Mouse (Mus musculus): ENCODE results near the gene Milr1. TPM values are rescaled to one million over a fixed set of nuclear protein-coding genes. Genes with fewer than 3 reads are reported as not detected.
"Not testable (repeated sequence)": the region's sequence is repeated elsewhere in the genome, so short reads cannot be mapped to it uniquely, and the experiment has no call there.

The Milr1 gene
- polyA plus RNA-seq, 1 experiment from 2014 or later: 0.89 TPM

DNA sequence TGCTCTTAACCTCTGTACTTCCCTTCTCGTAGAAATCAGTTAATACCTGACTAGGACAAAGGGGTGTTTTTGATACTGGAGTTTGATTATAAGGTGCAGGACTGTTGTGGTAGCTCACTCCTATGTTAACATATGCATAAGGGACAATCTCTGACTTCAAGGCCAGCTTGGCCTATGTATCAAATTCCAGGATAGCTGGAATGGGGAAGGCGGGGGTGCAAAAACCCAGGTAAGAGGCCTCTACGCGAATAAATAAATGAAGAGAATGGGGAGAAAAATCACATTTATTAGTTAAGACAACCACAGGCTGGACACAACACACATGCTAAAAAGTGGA, 29.0 kb downstream of the Milr1 start:
- Histone ChIP-seq H3K27ac (0 out of 2 replicates have a peak overlapping the region, but pooled peaks have one; percentile 86), H3K27me3 (replicated peaks) (no peaks in the 10 kb centered on the region), H3K4me1 (0 out of 2 replicates have a peak, but pooled peaks cover 2% of the 10 kb centered on the region), H3K9me3 (no peaks in the 10 kb centered on the region), H3K9ac (no peak overlapping the region), H3K4me3 (no peak overlapping the region), H3K4me2 (replicated peaks) (peak overlapping the region; percentile 86), H3K36me3 (peaks cover 51% of the 10 kb centered on the region)
- no peak for ATAC-seq (ENCODE audit: low FRiP score, low read depth)
- WGBS: 74% methylated on average over 4 of the region's 4 CpGs

DNA sequence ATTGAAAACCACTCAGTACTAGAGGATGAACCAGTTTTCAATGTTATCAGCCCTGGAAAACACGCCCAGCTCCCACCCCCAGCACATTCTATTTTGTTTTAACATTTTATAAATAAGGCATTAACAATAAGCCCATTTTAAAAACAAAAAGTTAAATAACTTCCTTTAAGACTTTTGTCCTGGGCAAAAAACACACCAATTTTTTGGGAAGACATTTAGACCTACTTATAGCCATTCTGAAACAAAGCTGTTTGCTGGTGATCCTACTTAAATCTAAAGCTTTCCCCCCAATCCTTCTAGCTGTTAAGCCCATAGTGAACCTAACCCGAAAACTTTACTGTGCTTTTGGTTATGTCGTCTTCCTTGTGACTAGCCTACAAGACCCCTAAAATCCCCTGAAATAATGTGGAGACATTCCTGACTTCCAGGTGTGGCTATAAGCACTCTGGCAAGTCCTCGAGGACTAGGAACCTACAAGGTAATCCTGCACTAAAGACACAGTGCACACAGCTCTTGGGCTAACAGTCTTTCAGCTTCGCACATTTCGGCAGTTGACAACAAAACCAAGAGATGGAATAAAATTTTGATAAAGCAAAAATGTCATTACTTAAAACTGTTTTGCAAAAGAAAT, 29.7 kb downstream of the Milr1 start:
- no peak overlapping the region for H3K27ac ChIP-seq
- no peak overlapping the region for H3K4me3 ChIP-seq
- H3K9ac ChIP-seq: no peak overlapping the region
- H3K9me3 ChIP-seq: no peaks in the 10 kb centered on the region
- no peak for ATAC-seq (ENCODE audit: low FRiP score, low read depth)
- peaks cover 6% of the 10 kb centered on the region for H3K4me1 ChIP-seq
- WGBS: 79% methylated on average over 6 of the region's 6 CpGs
- no peak overlapping the region for H3K4me2 ChIP-seq (replicated peaks)
- H3K27me3 ChIP-seq (replicated peaks): no peaks in the 10 kb centered on the region
- H3K36me3 ChIP-seq: peaks cover 51% of the 10 kb centered on the region

DNA sequence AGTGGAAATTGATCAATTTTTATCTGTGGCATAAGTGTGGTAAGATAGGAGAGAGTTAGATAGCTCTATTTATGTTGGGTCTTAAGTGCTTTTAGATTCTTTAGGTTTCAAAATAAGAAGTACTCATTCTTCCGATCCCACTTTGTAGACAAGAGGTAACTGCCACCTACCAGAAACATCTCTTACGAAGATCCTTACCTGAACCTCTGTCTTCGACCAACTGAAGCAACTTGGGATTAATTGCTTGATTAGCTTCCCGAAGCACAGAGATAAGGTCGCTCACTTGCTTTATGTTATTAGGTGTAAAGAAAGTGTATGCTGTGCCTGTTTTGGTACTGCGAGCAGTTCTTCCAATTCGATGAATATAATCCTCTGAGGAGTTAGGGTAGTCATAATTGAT, 31.2 kb downstream of the Milr1 start:
- Histone ChIP-seq H3K36me3 (peaks cover 56% of the 10 kb centered on the region), H3K4me1 (peaks cover 13% of the 10 kb centered on the region)
- H3K4me2 ChIP-seq (replicated peaks); H3K9me3 ChIP-seq; H3K4me3 ChIP-seq; H3K9ac ChIP-seq; H3K27ac ChIP-seq; ATAC-seq (ENCODE audit: low FRiP score, low read depth); H3K27me3 ChIP-seq (replicated peaks): not testable (repeated sequence)
- WGBS: 90% methylated on average over 7 of the region's 7 CpGs

DNA sequence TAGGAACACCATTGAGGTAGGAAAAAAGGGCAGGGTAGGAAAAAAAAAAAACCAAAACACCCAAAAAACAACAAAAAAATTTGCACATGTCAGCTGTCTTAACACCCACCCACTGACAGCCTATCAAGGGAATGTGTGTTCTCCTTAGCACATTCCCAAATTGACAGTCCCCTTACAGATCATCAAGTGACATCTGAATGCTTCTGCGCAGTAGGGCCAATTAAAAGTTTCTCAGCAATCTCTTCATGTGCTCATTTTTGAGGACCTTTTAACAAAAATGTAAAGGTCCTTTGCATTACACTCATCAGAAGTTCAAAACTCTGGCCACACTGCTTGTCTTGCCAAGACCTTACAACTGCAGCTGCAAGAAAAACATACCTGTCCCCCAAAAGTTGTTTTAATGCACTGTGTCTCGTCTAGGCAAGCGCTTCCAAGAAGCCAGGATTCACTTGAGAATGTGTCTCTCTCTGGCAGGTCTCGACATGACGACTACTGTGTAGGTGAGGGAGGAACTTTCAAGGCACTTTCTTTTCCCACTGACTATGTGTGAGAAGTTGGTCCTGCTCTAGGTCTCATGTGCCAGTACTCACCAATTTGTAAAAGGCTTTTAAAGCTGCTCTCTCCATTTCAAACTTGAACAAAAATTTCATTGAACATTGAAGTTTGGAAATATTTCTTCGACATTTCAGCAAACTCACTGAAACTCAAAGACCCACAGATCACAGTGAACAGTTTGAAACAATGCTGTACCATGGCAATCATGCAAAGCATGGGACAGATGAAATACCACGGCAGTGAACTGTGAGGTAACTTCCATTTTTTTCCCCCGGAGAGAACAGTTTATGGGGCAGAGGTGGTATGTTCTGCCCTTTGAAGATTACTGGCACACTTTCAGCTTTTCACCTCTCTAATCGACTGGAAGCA, 32.1 kb downstream of the Milr1 start:
- 87% methylated on average over 9 of the region's 9 CpGs for WGBS
- Histone ChIP-seq H3K27ac (no peak overlapping the region), H3K4me3 (no peak overlapping the region), H3K9me3 (no peaks in the 10 kb centered on the region), H3K27me3 (replicated peaks) (no peaks in the 10 kb centered on the region), H3K4me1 (peaks cover 13% of the 10 kb centered on the region), H3K4me2 (replicated peaks) (no peak overlapping the region), H3K9ac (no peak overlapping the region), H3K36me3 (peaks cover 56% of the 10 kb centered on the region)
- ATAC-seq (ENCODE audit: low FRiP score, low read depth): no peak

DNA sequence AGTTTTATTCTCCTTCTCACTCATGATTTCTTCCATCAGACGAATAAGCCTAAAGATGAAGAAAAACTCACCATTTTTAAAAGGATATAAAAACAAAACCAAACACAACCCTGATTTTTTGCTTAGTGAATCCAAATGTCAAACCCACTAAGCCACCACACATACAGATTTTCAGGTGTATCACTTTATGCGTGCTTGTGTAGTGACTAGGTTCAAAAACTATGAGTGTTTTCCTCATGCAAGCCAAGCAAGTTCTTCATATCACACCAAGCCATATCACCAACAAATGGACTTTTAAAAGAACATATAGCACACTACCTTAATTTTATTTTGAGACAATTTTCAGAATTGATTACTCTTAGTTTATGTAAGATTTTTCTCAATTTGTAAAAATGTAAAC, 33.5 kb downstream of the Milr1 start:
- Histone ChIP-seq H3K9me3 (no peaks in the 10 kb centered on the region), H3K9ac (no peak overlapping the region), H3K36me3 (peaks cover 56% of the 10 kb centered on the region), H3K4me2 (replicated peaks) (no peak overlapping the region), H3K27me3 (replicated peaks) (no peaks in the 10 kb centered on the region), H3K4me1 (peaks cover 13% of the 10 kb centered on the region), H3K4me3 (no peak overlapping the region), H3K27ac (no peak overlapping the region)
- 93% methylated on average over 2 of the region's 2 CpGs for WGBS
- ATAC-seq (ENCODE audit: low FRiP score, low read depth): no peak

DNA sequence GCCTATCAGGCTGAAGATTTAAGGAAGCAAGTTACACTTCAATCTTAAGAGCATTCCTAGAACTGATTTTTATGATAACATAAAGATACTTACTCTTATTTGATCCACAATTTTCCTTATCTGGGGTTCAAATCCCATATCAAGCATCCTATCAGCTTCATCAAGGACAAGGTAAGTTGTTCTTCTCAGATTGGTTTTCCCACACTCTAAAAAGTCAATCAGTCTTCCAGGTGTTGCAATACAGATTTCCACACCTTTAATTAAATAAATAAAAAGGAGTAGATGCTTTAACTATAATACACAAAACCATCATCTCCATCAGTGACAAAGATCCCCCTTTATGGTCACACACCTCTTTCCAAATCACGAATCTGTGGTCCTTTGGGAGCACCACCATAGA, 34.0 kb downstream of the Milr1 start:
- H3K27ac ChIP-seq: no peak overlapping the region
- peaks cover 54% of the 10 kb centered on the region for H3K36me3 ChIP-seq
- ATAC-seq (ENCODE audit: low FRiP score, low read depth): no peak
- H3K4me2 ChIP-seq (replicated peaks): no peak overlapping the region
- no peak overlapping the region for H3K9ac ChIP-seq
- peaks cover 13% of the 10 kb centered on the region for H3K4me1 ChIP-seq
- H3K9me3 ChIP-seq: no peaks in the 10 kb centered on the region
- no peaks in the 10 kb centered on the region for H3K27me3 ChIP-seq (replicated peaks)
- no peak overlapping the region for H3K4me3 ChIP-seq
- 90% methylated on average over 1 of the region's 1 CpGs for WGBS

DNA sequence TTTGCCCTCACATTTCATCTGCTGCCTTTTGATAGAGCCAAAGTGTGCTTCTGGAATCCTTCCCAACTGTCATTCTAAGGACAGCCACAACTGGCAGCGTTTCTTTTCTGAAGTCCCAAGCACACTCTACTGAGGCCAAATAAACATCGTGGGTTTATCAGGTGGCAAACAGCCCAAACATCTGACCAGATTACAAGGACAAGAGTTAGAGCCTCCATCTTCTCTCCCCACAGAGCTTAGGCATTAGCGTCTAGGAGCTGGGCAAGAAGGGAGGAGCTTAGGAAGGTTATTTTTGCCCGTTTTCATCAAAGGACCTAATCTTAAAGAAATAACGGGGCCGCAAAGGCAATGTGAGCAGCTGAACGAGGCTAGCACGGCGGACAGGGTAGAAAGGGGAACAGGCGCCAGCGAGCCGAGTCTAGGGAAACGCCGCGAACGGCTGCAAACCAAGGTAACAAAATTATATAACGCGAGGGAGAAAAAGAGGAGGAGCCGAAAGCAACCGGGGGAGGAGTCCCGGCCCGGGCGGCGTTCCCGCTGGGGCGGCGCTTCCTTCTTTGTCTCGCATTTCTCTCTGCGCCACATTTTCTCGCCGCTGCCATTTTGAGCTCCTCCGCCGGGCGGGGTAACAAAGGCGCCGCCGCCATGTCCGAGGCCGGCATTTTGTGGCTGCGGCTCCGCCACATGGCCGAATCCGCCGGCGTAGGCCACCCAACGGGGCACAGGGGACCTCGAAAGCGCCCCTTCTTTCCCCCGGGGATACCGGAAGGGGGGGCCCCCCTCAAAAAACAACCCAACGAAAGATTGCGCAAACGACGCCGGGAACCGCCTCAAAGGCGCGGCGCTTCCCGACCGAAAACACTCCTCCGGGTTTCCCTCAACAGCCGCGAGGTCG, 36.4 kb downstream of the Milr1 start:
- under 1% methylated on average over 65 of the region's 65 CpGs for WGBS
- no peaks in the 10 kb centered on the region for H3K27me3 ChIP-seq (replicated peaks)
- H3K27ac ChIP-seq: peak overlapping the region; percentile 97
- peaks cover 42% of the 10 kb centered on the region for H3K36me3 ChIP-seq
- peaks cover 13% of the 10 kb centered on the region for H3K4me1 ChIP-seq
- H3K4me2 ChIP-seq (replicated peaks): peak overlapping the region; percentile 84
- H3K9me3 ChIP-seq: no peaks in the 10 kb centered on the region
- peak overlapping the region; percentile 91 for H3K4me3 ChIP-seq
- 0 out of 2 replicates have a peak, but pooled peaks have one; percentile 5 for ATAC-seq (ENCODE audit: low FRiP score, low read depth)
- peak overlapping the region; percentile 99 for H3K9ac ChIP-seq

DNA sequence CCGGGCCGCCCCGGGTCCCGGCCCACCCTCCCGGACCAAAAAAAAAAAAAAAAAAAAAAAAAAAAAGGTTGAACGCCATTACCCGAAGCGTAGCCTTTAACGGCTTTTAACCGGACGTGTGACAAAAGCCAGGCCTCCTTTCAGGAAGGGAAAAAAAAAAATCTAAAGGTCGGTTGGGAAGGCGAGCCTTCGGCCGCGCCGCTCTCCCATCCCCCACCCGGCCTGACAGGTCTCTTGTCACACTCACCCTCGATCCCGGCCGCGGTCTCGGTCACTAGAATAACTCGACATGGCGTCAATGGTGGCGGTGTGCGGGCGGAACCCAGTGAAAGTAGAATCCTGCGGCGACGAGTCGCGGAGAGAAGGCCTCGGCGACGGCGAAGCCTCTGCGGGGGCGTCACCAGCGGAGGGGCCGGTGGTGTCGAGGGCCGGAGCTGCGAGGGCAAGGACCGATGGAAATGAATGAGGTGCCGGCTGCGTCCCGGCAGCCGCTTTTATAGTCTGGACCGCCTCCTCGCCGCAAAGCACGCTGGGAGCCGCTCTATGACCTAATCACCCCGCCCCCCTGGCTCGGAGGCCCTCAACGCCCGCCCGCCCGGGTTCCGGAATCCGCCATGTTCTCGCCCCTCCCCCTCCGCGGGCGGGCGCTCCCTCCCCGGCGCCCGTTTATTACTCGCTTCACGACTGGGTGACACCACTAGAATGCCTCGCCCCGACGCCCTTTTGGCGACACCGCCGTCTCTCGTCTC, 37.2 kb downstream of the Milr1 start:
- Histone ChIP-seq H3K9me3 (no peaks in the 10 kb centered on the region), H3K36me3 (peaks cover 41% of the 10 kb centered on the region), H3K27ac (peak overlapping the region; percentile 97), H3K27me3 (replicated peaks) (no peaks in the 10 kb centered on the region), H3K9ac (peak overlapping the region; percentile 99), H3K4me1 (peaks cover 11% of the 10 kb centered on the region), H3K4me3 (peak overlapping the region; percentile 91), H3K4me2 (replicated peaks) (peak overlapping the region; percentile 75)
- WGBS: under 1% methylated on average over 79 of the region's 79 CpGs
- ATAC-seq (ENCODE audit: low FRiP score, low read depth): peak; percentile 79

DNA sequence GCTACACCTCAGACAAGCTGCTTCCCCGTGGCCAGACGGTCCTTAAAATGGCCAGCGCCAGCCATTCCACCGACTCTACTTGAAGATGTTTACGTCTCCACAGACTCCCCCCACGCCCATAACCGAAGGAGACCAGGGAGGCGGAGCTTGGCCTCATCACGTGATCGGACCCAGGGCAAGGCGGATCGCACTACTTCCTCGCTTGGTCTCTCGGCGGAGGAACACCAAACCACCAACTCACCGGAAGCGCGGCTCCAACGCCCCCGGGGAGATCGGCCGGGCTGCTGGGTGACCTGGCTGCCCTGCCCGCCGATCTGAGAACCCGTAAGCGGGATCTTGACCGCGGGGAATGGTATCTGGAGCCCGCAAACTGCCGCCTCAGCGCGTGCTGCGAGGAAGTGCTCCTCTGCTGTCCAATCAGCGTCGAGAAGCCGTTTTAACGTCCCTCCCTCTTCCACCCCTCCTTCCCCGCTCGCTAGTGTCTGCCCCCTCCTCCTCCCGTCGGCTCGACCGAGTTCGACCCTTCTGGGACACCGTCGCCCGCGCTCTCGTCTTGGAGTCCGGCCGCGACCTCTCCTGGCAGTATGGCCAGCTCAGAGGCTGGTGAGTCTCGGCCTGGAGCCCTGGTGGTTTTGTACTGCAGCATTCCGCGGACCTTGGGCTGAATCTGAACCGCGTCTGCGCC, 37.9 kb downstream of the Milr1 start, which contains the start of the genes Ddx5 and Cep95:
TSS of gene Ddx5 (minus strand) at position 411 of the 685 bp plus-strand sequence.
TSS of gene Cep95 (plus strand) at position 478 of the 685 bp plus-strand sequence.
- 0% methylated on average over 58 of the region's 58 CpGs for WGBS
- Histone ChIP-seq H3K27me3 (replicated peaks) (no peaks in the 10 kb centered on the region), H3K4me1 (peaks cover 11% of the 10 kb centered on the region), H3K9ac (peak within 1 kb of the TSS; percentile 99), H3K4me3 (peak within 1 kb of the TSS; percentile 91), H3K36me3 (peaks cover 37% of the 10 kb centered on the region), H3K4me2 (replicated peaks) (peak within 1 kb of the TSS; percentile 75), H3K27ac (peak within 1 kb of the TSS; percentile 97), H3K9me3 (no peaks in the 10 kb centered on the region)
- peak; percentile 95 for ATAC-seq (ENCODE audit: low FRiP score, low read depth)

DNA sequence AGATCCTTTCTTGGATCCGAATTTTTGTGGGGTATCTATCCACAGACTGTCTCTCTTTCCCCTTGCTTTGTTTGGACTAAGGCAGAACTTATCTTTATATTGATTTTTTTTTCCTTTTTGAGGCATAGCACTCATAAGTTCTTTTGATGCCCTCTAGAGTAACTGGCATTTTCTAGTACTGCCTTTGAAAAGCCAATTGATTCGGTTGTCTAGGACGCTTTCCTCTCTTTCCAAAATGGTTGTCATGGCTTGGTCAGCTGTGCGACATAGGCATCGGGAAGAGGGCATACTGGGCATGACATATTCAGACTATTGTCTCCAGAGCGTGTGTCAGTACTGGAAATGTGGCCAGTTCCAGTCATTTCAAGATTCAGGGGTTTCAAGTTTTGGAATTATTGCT, 38.6 kb downstream of the Milr1 start:
- peak overlapping the region; percentile 91 for H3K4me3 ChIP-seq
- peak overlapping the region; percentile 99 for H3K9ac ChIP-seq
- under 1% methylated on average over 6 of the region's 6 CpGs for WGBS
- H3K4me1 ChIP-seq: peaks cover 11% of the 10 kb centered on the region
- H3K9me3 ChIP-seq: no peaks in the 10 kb centered on the region
- no peak for ATAC-seq (ENCODE audit: low FRiP score, low read depth)
- H3K27ac ChIP-seq: peak overlapping the region; percentile 97
- H3K4me2 ChIP-seq (replicated peaks): peak overlapping the region; percentile 75
- H3K27me3 ChIP-seq (replicated peaks): no peaks in the 10 kb centered on the region
- H3K36me3 ChIP-seq: peaks cover 35% of the 10 kb centered on the region

DNA sequence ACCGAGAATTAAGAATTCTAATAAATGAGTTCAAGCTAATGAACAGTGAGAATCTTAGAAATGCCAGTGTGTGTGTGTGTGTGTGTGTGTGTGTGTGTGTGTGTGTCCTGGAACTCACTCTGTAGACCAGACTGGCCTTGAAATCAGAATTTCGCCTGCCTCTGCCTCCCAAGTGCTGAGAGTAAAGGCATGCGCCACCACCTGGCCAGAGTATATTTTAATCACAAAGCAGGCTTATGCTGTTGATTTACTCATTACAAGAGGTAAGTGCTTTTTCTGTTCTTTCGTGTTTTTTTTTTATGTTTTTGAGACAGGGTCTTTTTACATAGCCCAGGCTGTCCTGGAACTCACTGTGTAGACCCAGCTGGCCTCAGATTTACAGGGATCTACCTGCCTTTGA, 42.8 kb downstream of the Milr1 start:
- no peak for ATAC-seq (ENCODE audit: low FRiP score, low read depth)
- Histone ChIP-seq H3K27me3 (replicated peaks) (no peaks in the 10 kb centered on the region), H3K36me3 (peaks cover 50% of the 10 kb centered on the region), H3K4me1 (no peaks in the 10 kb centered on the region), H3K9ac (no peak overlapping the region), H3K9me3 (peaks cover 5% of the 10 kb centered on the region; the same call in 1 of the 2 replicates), H3K4me3 (no peak overlapping the region), H3K4me2 (replicated peaks) (no peak overlapping the region), H3K27ac (no peak overlapping the region)
- WGBS: 81% methylated on average over 4 of the region's 4 CpGs

Measured in neural tube, embryonic 12.5 days (tissue).